In the genomic region with DNA sequence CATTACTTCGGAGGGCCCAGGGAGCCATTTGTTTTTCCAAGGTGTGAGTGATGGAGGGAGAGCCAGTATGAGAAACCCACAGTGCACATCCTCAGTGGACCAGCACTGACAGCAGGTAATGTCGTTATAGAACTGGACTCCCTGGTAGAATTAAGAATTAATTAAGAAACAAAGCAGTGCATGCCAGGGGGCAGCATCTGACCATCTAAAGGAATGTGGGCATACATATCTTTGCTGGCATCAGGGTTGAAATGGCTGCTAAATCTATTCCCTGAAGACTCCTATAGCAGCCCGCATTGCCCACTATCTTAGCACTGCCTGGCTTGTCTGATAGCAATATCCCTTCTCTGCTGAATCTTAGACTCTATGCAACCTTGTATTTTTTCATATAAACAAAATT, we compare ENCODE assay signal across 11 mouse cellular contexts.
DNase-seq lines count a peak whose midpoint lies in the region; ATAC-seq and TF ChIP-seq lines count a peak whose summit lies in the region.
"Had no signal": no experiment of that assay in that cellular context is flagged by ENCODE, and none has a peak within 500 bp of the region (broad histone marks: within the 10 kb centered on the region; RNA-seq: fewer than 3 reads in every experiment).

No protein-coding gene starts in this region.

- WGBS in hindbrain, postnatal 0 days = 58% methylated on average over 3 of the region's 3 CpGs
- 81% methylated on average over 3 of the region's 3 CpGs for WGBS in hindbrain, embryonic 11.5 days

- H3K4me1 ChIP-seq in hindbrain, postnatal 0 days (ENCODE audit: insufficient read depth, low read length) = no peaks in the 10 kb centered on the region
- no peaks in the 10 kb centered on the region for H3K4me1 ChIP-seq in hindbrain, embryonic 11.5 days (replicated peaks; ENCODE audit: control insufficient read depth, insufficient read depth, low read length)
- H3K4me1 ChIP-seq: embryonic facial prominence, embryonic 15.5 days; heart, embryonic 13.5 days; midbrain, embryonic 12.5 days had no signal

- H3K4me3 ChIP-seq in hindbrain, postnatal 0 days (ENCODE audit: low read length) = no peak overlapping the region
- no peak overlapping the region for H3K4me3 ChIP-seq in hindbrain, embryonic 11.5 days (ENCODE audit: low read depth, low read length)
- H3K4me3 ChIP-seq: embryonic facial prominence, embryonic 15.5 days; heart, embryonic 13.5 days; midbrain, embryonic 12.5 days had no signal

- H3K27me3 ChIP-seq in hindbrain, postnatal 0 days (ENCODE audit: insufficient read depth, low read length) = no peaks in the 10 kb centered on the region
- no peaks in the 10 kb centered on the region for H3K27me3 ChIP-seq in hindbrain, embryonic 11.5 days (ENCODE audit: control insufficient read depth, insufficient read depth, low read length)
- H3K27me3 ChIP-seq: embryonic facial prominence, embryonic 15.5 days; heart, embryonic 13.5 days; midbrain, embryonic 12.5 days had no signal

- H3K27ac ChIP-seq in hindbrain, postnatal 0 days = no peak overlapping the region
- no peak overlapping the region for H3K27ac ChIP-seq in hindbrain, embryonic 11.5 days (ENCODE audit: low read depth, low read length)
- H3K27ac ChIP-seq: embryonic facial prominence, embryonic 15.5 days; heart, embryonic 13.5 days; midbrain, embryonic 12.5 days had no signal

- peak; percentile 63 for DNase-seq in hindbrain, postnatal 0 days (ENCODE audit: low spot score)
- no peak for DNase-seq in hindbrain, embryonic 11.5 days (ENCODE audit: low spot score)
- peak; percentile 9 for DNase-seq in ovary, postnatal 36 days (ENCODE audit: low spot score)
- no peak for DNase-seq in ovary, adult 18-20 months (ENCODE audit: low spot score)
- peak; percentile 64 to 65 for DNase-seq in cerebellum, postnatal 10 days
- peak; percentile 40 for DNase-seq in lung, postnatal 36 days
- no peak for DNase-seq in urinary bladder, adult 2 months (ENCODE audit: low spot score)

- 0 out of 2 replicates have a peak, but pooled peaks have one; percentile 32 for ATAC-seq in hindbrain, postnatal 0 days
- no peak for ATAC-seq in hindbrain, embryonic 11.5 days (ENCODE audit: low FRiP score)
- no peak for ATAC-seq in monocyte, adult 5-6 weeks (replicated peaks; ENCODE audit: insufficient number of reproducible peaks, low FRiP score, low TSS enrichment, poor library complexity, severe bottlenecking)

- H3K4me2 ChIP-seq in hindbrain, postnatal 0 days (ENCODE audit: low read depth, low read length) = no peak overlapping the region
- no peak overlapping the region for H3K4me2 ChIP-seq in hindbrain, embryonic 11.5 days (replicated peaks; ENCODE audit: low read depth, low read length)
- H3K4me2 ChIP-seq: embryonic facial prominence, embryonic 15.5 days; heart, embryonic 13.5 days; midbrain, embryonic 12.5 days had no signal

- peak; percentile 56 for TF ChIP-seq CTCF in hindbrain, postnatal 0 days (IDR thresholded peaks at IDR 0.05; ENCODE audit: low read depth)

- no peak overlapping the region for H3K9ac ChIP-seq in hindbrain, postnatal 0 days (replicated peaks; ENCODE audit: low read length)
- H3K9ac ChIP-seq in hindbrain, embryonic 11.5 days (ENCODE audit: low read depth, low read length) = no peak overlapping the region
- H3K9ac ChIP-seq: embryonic facial prominence, embryonic 15.5 days; heart, embryonic 13.5 days; midbrain, embryonic 12.5 days had no signal

- H3K9me3 ChIP-seq in hindbrain, postnatal 0 days (ENCODE audit: low read length) = no peaks in the 10 kb centered on the region
- H3K9me3 ChIP-seq in hindbrain, embryonic 11.5 days (ENCODE audit: control insufficient read depth, low read length) = no peaks in the 10 kb centered on the region
- H3K9me3 ChIP-seq: embryonic facial prominence, embryonic 15.5 days; heart, embryonic 13.5 days; midbrain, embryonic 12.5 days had no signal

- H3K36me3 ChIP-seq in hindbrain, postnatal 0 days (ENCODE audit: insufficient read depth, low read length) = no peaks in the 10 kb centered on the region
- no peaks in the 10 kb centered on the region for H3K36me3 ChIP-seq in hindbrain, embryonic 11.5 days (ENCODE audit: control insufficient read depth, insufficient read depth, low read length)
- H3K36me3 ChIP-seq: embryonic facial prominence, embryonic 15.5 days; heart, embryonic 13.5 days; midbrain, embryonic 12.5 days had no signal

Comparison
In these comparisons a context has a peak if more than half of its experiments do, and no peak if none do; other contexts are left out.
1. DNase-seq: peak in hindbrain, postnatal 0 days (single experiment), ovary, postnatal 36 days (single experiment), cerebellum, postnatal 10 days (2 of 2) and lung, postnatal 36 days (single experiment); none in hindbrain, embryonic 11.5 days (single experiment), ovary, adult 18-20 months (single experiment) and urinary bladder, adult 2 months (single experiment).